Mouse (Mus musculus) kidney, adult 2 months (tissue): ENCODE data around the gene Ryr1. TPM values are rescaled to one million over a fixed set of nuclear protein-coding genes. Genes with fewer than 3 reads are reported as not detected.

Experiments used
- DNase-seq: peaks from one replicate; pipeline ENCODE4 v3.0.0; 2021
- H3K27ac ChIP-seq: fragments of 200-500 bp; 2 replicates; pipeline ENCODE4 v1.5.1; 2012; ENCODE audit warnings: low read depth, low read length, control low read depth, inconsistent platforms; ENCODE audit not compliant: insufficient read depth
- H3K27me3 ChIP-seq: fragments of 200-500 bp; replicated peaks from 2 replicates; pipeline ENCODE4 v1.6.1; 2012; ENCODE audit warnings: mild to moderate bottlenecking, moderate library complexity, low read length, inconsistent platforms; ENCODE audit not compliant: control insufficient read depth, insufficient read depth
- H3K36me3 ChIP-seq: fragments of 200-500 bp; 2 replicates; pipeline ENCODE4 v1.6.1; 2012; ENCODE audit warnings: mild to moderate bottlenecking, moderate library complexity, low read length, inconsistent platforms; ENCODE audit not compliant: control insufficient read depth, insufficient read depth
- H3K4me1 ChIP-seq: fragments of 200-500 bp; 2 replicates; pipeline ENCODE4 v1.6.1; 2011; ENCODE audit warnings: low read length; ENCODE audit not compliant: control insufficient read depth, insufficient read depth
- H3K4me3 ChIP-seq: fragments of 200-500 bp; 2 replicates; pipeline ENCODE4 v1.5.1; 2011; ENCODE audit warnings: mild to moderate bottlenecking, low read depth, low read length, control low read depth; ENCODE audit not compliant: insufficient read depth
- CTCF ChIP-seq: fragments of 200-500 bp; conservative IDR thresholded peaks from 2 replicates; pipeline ENCODE4 v1.5.1; 2011; ENCODE audit warnings: low read depth, mild to moderate bottlenecking, control low read depth, low read length, moderate library complexity, mixed read lengths; ENCODE audit not compliant: insufficient read depth, insufficient read length
- POLR2A ChIP-seq: fragments of 200-500 bp; IDR thresholded peaks from one replicate; pipeline ENCODE4 v1.6.1; 2011; ENCODE audit warnings: low read depth, low read length, control low read depth
- WGBS: fragments of 180-500 bp; shearing (Covaris S2); methylation state at CpG from one replicate; pipeline ENCODE4 v1.1.7; 2018; 5-methylcytosine and 5-hydroxymethylcytosine counted together
- polyA plus RNA-seq: library from polyadenylated mRNA; depleted of rRNA; stranded (reverse); fragments of >200 nt; gene quantifications from 2 replicates; pipeline ENCODE4 v1.2.3, GENCODE M21; 2012

The Ryr1 gene
- polyA plus RNA-seq, 1 experiment: 3.0 TPM

- TF ChIP-seq POLR2A (no peak), CTCF (no peak)
- no peaks in the 10 kb centered on the region for H3K27me3 ChIP-seq
- no peak for DNase-seq
- no peak overlapping the region for H3K4me3 ChIP-seq
- H3K36me3 ChIP-seq: no peaks in the 10 kb centered on the region
- H3K27ac ChIP-seq: no peak overlapping the region
- H3K4me1 ChIP-seq: no peaks in the 10 kb centered on the region
- 3% methylated on average over 88 of the region's 88 CpGs for WGBS
These were observed 105.3 kb downstream of the Ryr1 start for GRCm38 (mm10) chr7:29019447-29020220.

GRCm38 (mm10) chr7:29017222-29017621, 107.8 kb downstream of the Ryr1 start:
- no peak for DNase-seq
- Histone ChIP-seq H3K27ac (no peak overlapping the region), H3K36me3 (no peaks in the 10 kb centered on the region), H3K27me3 (no peaks in the 10 kb centered on the region), H3K4me1 (no peaks in the 10 kb centered on the region), H3K4me3 (no peak overlapping the region)
- 86% methylated on average over 7 of the region's 7 CpGs for WGBS
- TF ChIP-seq POLR2A (no peak), CTCF (no peak)

GRCm38 (mm10) chr7:29016440-29016839, 108.5 kb downstream of the Ryr1 start:
- H3K4me3 ChIP-seq: no peak overlapping the region
- no peaks in the 10 kb centered on the region for H3K27me3 ChIP-seq
- no peak overlapping the region for H3K27ac ChIP-seq
- 92% methylated on average over 7 of the region's 7 CpGs for WGBS
- H3K36me3 ChIP-seq: no peaks in the 10 kb centered on the region
- DNase-seq: no peak
- TF ChIP-seq POLR2A (no peak), CTCF (no peak)
- no peaks in the 10 kb centered on the region for H3K4me1 ChIP-seq

- H3K4me1 ChIP-seq: no peaks in the 10 kb centered on the region
- DNase-seq: no peak
- WGBS: 92% methylated on average over 1 of the region's 1 CpGs
- TF ChIP-seq POLR2A (no peak), CTCF (0 out of 2 replicates have a peak, but pooled peaks have one; percentile 12)
- H3K27me3 ChIP-seq: no peaks in the 10 kb centered on the region
- H3K27ac ChIP-seq: no peak overlapping the region
- H3K36me3 ChIP-seq: no peaks in the 10 kb centered on the region
- H3K4me3 ChIP-seq: no peak overlapping the region
These were observed 110.0 kb downstream of the Ryr1 start for GRCm38 (mm10) chr7:29014984-29015383.

DNA sequence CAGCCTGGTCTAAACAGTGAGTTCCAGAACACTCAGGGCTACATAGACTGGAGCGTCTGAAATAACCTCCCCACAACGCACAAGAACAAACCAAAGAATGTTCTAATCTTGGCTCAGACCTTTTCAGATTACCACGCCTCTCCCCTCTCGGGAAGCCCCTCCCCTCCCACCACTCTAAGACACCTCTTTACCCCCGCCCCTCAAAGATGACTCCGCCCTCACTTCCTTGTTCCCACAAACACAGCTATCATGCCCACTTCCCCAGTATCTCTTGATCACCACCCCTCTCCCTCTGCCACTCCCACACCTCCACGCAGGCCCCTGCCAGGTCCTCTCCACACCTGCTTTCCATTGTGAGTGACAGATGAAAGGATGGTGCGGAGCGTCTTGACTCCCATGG, 116.3 kb downstream of the Ryr1 start:
- DNase-seq: no peak
- Histone ChIP-seq H3K27me3 (no peaks in the 10 kb centered on the region), H3K36me3 (no peaks in the 10 kb centered on the region), H3K4me3 (no peak overlapping the region), H3K27ac (no peak overlapping the region), H3K4me1 (no peaks in the 10 kb centered on the region)
- no peak for TF ChIP-seq POLR2A
- TF ChIP-seq CTCF: no peak
- WGBS: 67% methylated on average over 9 of the region's 9 CpGs

DNA sequence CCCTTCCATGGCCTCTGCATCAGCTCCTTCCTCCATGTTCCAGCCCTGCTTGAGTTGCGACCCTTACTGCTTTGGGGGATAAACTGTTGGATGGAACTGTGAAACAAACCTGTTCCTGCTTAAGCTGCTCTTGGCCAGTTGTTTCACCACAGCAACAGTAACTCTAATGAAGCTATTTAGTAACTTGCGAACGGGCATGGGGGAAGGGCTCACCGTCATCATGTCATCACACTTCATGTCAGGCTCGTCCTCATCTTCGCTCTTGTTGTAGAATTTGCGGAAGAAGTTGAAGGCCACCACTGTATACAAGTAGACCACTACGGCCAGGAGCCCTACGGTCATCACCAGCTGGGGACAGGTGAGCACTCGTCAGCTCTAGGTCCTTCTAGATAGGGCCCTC, 116.8 kb downstream of the Ryr1 start:
- H3K27ac ChIP-seq: no peak overlapping the region

GRCm38 (mm10) chr7:29007224-29008101, 117.5 kb downstream of the Ryr1 start:
- Histone ChIP-seq H3K4me3 (no peak overlapping the region), H3K27me3 (no peaks in the 10 kb centered on the region), H3K36me3 (no peaks in the 10 kb centered on the region), H3K27ac (no peak overlapping the region), H3K4me1 (no peaks in the 10 kb centered on the region)
- TF ChIP-seq POLR2A (no peak), CTCF (no peak)
- DNase-seq: no peak
- 75% methylated on average over 9 of the region's 9 CpGs for WGBS

More for the DNA sequence above, 116.8 kb downstream of the Ryr1 start:
- no peak overlapping the region for H3K4me3 ChIP-seq
- TF ChIP-seq POLR2A (no peak), CTCF (no peak)
- 90% methylated on average over 10 of the region's 10 CpGs for WGBS
- no peaks in the 10 kb centered on the region for H3K4me1 ChIP-seq
- H3K27me3 ChIP-seq: no peaks in the 10 kb centered on the region
- H3K36me3 ChIP-seq: no peaks in the 10 kb centered on the region
- no peak for DNase-seq
